Mouse (Mus musculus): ENCODE data around the gene Atp6v0d1. TPM values are rescaled to one million over a fixed set of nuclear protein-coding genes. Genes with fewer than 3 reads are reported as not detected.

Atp6v0d1 gene
- total and polyA plus RNA-seq, 3 experiments: 51.1 to 83.8 TPM; not detected in 1

DNA sequence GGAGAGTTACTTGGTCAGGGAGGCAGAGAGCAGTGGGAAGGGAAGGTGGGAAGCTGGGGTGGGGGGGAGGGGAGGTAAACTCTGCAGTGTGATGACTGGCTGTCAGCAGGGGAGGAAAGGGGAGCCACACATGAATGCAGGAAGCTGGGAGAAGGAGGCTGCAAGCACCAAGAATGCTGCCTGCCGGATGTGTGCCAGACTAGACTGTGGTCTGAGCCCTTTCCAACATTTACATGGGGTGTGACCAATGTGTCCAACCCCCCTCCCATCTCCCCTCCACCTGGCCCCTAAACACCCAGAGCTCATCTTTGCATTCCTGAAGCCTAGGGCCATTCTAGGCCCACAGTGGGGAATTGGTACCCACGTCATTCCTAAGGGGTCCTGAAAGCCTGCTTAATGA is 84.8 kb downstream of the Atp6v0d1 start:
- no peaks in the 10 kb centered on the region for H3K27me3 ChIP-seq (ENCODE audit: control insufficient read depth in 1 of 2, insufficient read depth in 2 of 2, low read length in 2 of 2)
- no peaks in the 10 kb centered on the region for H3K9me3 ChIP-seq (replicated peaks; ENCODE audit: insufficient read depth, low read length)
- no peaks in the 10 kb centered on the region for H3K79me2 ChIP-seq (ENCODE audit: control insufficient read depth, insufficient read depth, low read length, poor library complexity)
- H3K4me3 ChIP-seq (ENCODE audit: control insufficient read depth in 1 of 2, insufficient read depth in 1 of 2, low read depth in 2 of 2, low read length in 2 of 2): no peak overlapping the region
- H3K4me1 ChIP-seq (ENCODE audit: control insufficient read depth in 1 of 2, insufficient read depth in 2 of 2, low read length in 2 of 2): no peaks in the 10 kb centered on the region
- no peaks in the 10 kb centered on the region for H3K36me3 ChIP-seq (ENCODE audit: control insufficient read depth in 1 of 2, insufficient read depth in 2 of 2, low read length in 2 of 2)
- TF ChIP-seq TAL1 (IDR thresholded peaks at IDR 0.05; ENCODE audit: low read length) (no peak), KAT2A (conservative IDR thresholded peaks at IDR 0.05; ENCODE audit: low read depth, low read length) (no peak), CTCF (IDR thresholded peaks at IDR 0.05 in 2 of 3, conservative IDR thresholded peaks at IDR 0.05 in 1 of 3; ENCODE audit: control insufficient read depth in 1 of 3, insufficient read depth in 1 of 3, low read depth in 2 of 3, low read length in 3 of 3, poor library complexity in 1 of 3, severe bottlenecking in 1 of 3) (no peak), CHD2 (IDR thresholded peaks at IDR 0.05; ENCODE audit: low read length) (no peak), SMC3 (IDR thresholded peaks at IDR 0.05; ENCODE audit: low read depth, low read length) (no peak), ZC3H11A (IDR thresholded peaks at IDR 0.05; ENCODE audit: low read depth, low read length) (no peak), SIN3A (IDR thresholded peaks at IDR 0.05; ENCODE audit: low read length) (no peak), NELFE (IDR thresholded peaks at IDR 0.05; ENCODE audit: low read depth, low read length) (no peak), HCFC1 (IDR thresholded peaks at IDR 0.05; ENCODE audit: low read depth, low read length) (no peak), EP300 (IDR thresholded peaks at IDR 0.05; ENCODE audit: low read depth in 1 of 2, low read length in 2 of 2) (no peak), MXI1 (IDR thresholded peaks at IDR 0.05; ENCODE audit: low read depth, low read length) (no peak), GATA1 (IDR thresholded peaks at IDR 0.05; ENCODE audit: low read depth, low read length) (no peak), MYB (IDR thresholded peaks at IDR 0.05; ENCODE audit: low read depth, low read length) (no peak), ELF1 (IDR thresholded peaks at IDR 0.05; ENCODE audit: low read depth, low read length) (no peak)
- DNase-seq (ENCODE audit: low read depth, low spot score): no peak
- H3K27ac ChIP-seq (ENCODE audit: control insufficient read depth, low read depth, low read length): no peak overlapping the region
- no peak overlapping the region for H3K9ac ChIP-seq (ENCODE audit: control insufficient read depth, low read depth, low read length, poor library complexity, severe bottlenecking)

DNA sequence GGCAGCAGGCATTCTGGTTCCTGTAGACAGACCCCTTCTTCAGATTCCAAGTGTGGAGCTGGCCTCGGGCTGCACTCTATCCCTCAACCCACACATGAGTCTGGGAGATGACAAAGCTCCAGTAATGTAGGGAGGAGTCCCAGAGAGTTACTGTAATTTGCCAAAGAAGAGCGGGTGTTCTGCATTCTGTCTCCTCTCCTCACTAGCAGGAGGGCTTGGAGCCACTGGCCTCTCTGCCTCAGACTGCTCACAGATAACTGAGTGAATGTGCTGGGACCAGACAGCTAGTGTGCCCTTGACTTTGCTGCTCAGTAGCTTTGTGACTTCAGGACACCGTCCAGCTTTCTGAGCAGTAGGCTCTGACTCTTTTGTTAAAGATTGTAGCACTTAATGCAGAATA is 88.1 kb downstream of the Atp6v0d1 start:
- no peaks in the 10 kb centered on the region for H3K9me3 ChIP-seq (replicated peaks; ENCODE audit: insufficient read depth, low read length)
- no peaks in the 10 kb centered on the region for H3K4me1 ChIP-seq (ENCODE audit: control insufficient read depth in 1 of 2, insufficient read depth in 2 of 2, low read length in 2 of 2)
- no peaks in the 10 kb centered on the region for H3K27me3 ChIP-seq (ENCODE audit: control insufficient read depth in 1 of 2, insufficient read depth in 2 of 2, low read length in 2 of 2)
- no peak for DNase-seq (ENCODE audit: low read depth, low spot score)
- no peak for TF ChIP-seq ZKSCAN1 (IDR thresholded peaks at IDR 0.05; ENCODE audit: low read depth, low read length)
- TF ChIP-seq ZMIZ1 (IDR thresholded peaks at IDR 0.05; ENCODE audit: low read depth, low read length): no peak
- H3K9ac ChIP-seq (ENCODE audit: control insufficient read depth, low read depth, low read length, poor library complexity, severe bottlenecking): no peak overlapping the region
- no peak overlapping the region for H3K27ac ChIP-seq (ENCODE audit: control insufficient read depth, low read depth, low read length)
- H3K4me3 ChIP-seq (ENCODE audit: control insufficient read depth in 1 of 2, insufficient read depth in 1 of 2, low read depth in 2 of 2, low read length in 2 of 2): no peak overlapping the region
- H3K36me3 ChIP-seq (ENCODE audit: control insufficient read depth in 1 of 2, insufficient read depth in 2 of 2, low read length in 2 of 2): no peaks in the 10 kb centered on the region
- no peaks in the 10 kb centered on the region for H3K79me2 ChIP-seq (ENCODE audit: control insufficient read depth, insufficient read depth, low read length, poor library complexity)

Data from MEL (cell line).